Mouse (Mus musculus) cerebellum, postnatal 4 days (tissue): ENCODE measurements at regions not wholly inside any gene's neighbourhood (a gene's known extent, or its start where the extent isn't known, plus 50 kb on each side); places are given as distances from the start of the nearest gene placed in this dataset.

ENCODE experiments used
- DNase-seq, 2 experiments: peaks; one replicate each; pipeline ENCODE4 v3.0.0; 2022; ENCODE audit warnings: low spot score in 2 of 2, mixed read lengths in 1 of 2

GRCm38 (mm10) chr3:132237344-132237743 lies 152.3 kb downstream of the Dkk2 start:
- DNase-seq: no peak

- DNase-seq: no peak
Observed at GRCm38 (mm10) chr3:132257834-132258233, 172.7 kb downstream of the Dkk2 start.

- no peak for DNase-seq
Observed at GRCm38 (mm10) chr3:132269641-132270040, 184.5 kb downstream of the Dkk2 start.

GRCm38 (mm10) chr3:132274786-132275185 lies 189.7 kb downstream of the Dkk2 start:
- peak in 1 of 2 experiments; percentile 34 for DNase-seq

DNA sequence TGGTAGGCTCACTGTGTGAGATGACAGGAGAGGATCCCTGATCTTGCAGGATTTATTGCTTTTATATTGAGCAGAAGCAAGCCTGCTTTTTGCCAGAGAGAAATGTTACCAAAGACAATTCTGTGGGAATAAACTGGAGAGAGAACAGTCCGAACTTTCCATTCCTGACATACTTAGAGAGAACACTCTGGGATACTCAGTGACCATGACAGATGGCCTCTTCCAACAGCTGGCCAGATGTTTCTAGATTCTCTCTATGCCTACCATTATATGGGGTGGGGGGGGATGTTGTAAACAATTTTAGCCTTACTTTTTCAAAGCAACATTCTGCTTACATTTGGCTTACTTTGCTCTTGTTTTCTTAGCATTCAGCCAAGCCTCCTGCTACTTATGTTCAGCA lies 192.7 kb downstream of the Dkk2 start:
- no peak for DNase-seq

DNA sequence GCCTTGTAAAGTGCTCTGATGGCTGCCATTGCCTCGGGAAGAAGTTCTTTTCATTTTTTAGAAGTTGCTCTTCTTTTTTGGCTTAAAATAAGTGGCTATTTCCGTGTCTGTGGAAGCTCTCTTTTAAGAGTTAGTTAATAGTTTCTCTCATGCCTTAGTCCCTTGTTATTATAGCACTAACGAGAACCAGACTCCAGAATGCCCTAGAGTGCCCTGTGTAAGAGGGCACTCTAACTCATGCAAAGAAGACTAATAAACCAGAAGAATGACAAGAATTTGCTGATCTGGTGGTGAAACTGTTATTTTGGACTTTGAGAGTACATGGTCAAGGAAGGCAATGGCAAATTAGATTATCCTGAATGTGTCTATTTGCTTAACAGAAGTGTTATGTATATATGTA lies 202.6 kb downstream of the Dkk2 start:
- no peak for DNase-seq

- no peak for DNase-seq
Observed at GRCm38 (mm10) chr3:132326961-132327360, 241.9 kb downstream of the Dkk2 start.

DNA sequence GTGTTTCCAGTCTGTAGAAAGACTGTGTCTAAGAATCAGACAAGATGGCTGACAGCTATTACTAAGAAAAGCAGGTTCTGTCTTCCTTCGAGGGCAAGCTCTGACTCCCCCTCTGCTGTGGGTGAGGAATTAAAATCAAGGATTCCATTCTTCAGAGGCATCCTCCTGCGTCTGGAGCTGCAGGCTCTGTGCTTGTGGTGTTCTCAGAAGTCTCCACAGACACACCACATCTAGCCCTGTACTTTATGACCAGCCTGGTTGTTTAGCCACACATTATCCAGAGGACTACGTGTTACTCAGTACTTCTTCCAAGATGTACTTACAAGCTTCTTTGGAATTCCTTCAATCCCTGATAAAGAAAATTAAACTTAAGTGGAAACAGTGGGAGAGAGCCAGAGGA lies 258.5 kb downstream of the Dkk2 start:
- no peak for DNase-seq

DNA sequence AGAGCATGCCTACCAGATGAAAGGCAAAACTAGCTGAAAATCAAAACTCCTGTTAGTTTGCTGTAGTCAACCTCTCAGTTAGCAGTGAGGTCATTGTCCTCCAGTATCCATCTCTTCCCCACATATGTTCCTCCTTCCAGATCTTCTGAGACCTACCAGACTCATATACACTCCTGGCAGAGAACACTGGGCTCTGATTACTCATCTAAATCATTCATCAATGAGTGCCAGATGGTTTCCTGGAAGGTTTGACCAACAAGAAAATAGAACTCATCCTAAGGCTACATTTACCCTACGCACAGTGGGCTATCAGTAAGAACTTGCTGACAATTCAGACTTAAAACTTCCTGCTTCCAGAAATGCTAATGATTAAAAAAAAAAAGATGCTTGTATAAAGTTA lies 260.8 kb downstream of the Dkk2 start:
- no peak for DNase-seq

DNA sequence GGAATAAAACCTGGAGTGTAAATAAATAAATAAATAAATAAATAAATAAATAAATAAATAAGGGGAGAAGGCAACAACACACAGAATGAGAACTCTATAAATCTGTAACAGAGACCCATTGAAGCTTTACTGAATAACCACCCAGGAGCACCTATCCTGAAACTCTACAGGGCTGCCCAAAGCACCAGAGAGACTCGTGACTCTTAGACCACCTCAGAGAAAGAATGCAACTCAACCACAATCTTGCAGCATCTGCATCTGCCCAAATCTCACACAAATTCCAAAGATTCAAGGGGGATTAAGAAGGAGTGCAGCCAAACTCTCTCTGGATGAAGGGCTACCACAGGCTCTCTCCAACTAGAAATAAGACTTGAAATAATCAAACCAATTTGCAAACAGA lies 264.5 kb downstream of the Dkk2 start:
- DNase-seq: no peak

- no peak for DNase-seq
Observed at GRCm38 (mm10) chr3:132353204-132353603, 268.1 kb downstream of the Dkk2 start.

DNA sequence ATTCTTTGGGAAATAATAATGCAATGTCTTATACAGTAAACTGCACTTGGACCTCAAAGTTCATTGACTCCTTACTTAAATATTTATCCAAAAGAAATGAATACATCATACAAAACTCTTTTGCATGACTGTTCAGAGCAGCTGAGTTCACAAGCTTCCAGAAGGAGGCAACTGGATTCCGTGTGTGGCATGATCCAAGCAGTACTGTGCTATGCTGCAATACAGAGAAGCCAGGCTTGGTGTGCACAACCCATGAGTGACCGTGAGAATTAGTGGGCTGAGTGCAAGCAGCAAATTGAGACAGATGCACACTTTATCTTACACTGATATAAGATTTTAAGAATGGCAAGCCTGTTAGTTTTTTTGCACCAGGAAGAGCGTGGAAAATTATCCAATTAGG lies 270.0 kb upstream of the Gimd1 start:
- DNase-seq: no peak

DNA sequence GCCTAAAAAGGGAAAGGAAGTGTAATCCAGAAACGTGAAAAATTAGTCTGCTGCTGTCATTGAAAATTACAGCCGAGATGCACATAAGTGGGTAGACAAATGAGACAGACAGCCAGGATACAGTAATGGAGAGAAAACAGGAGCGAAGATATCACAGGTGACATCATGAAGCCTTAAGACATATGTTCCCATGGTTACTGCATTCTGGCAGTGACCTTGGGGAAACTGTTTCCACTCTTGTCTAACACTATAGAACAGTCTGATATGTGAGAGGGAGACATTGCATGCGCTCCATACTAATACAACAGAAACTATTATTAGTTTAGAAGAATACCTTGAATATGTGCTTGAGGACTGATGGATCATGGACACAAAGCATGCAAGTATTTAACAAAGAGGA lies 254.0 kb upstream of the Gimd1 start:
- no peak for DNase-seq

- DNase-seq: no peak
Observed at GRCm38 (mm10) chr3:132417742-132418141, 211.9 kb upstream of the Gimd1 start.

GRCm38 (mm10) chr3:132425819-132426671 lies 203.6 kb upstream of the Gimd1 start:
- DNase-seq: no peak

GRCm38 (mm10) chr3:132427244-132427643 lies 202.4 kb upstream of the Gimd1 start:
- no peak for DNase-seq

DNA sequence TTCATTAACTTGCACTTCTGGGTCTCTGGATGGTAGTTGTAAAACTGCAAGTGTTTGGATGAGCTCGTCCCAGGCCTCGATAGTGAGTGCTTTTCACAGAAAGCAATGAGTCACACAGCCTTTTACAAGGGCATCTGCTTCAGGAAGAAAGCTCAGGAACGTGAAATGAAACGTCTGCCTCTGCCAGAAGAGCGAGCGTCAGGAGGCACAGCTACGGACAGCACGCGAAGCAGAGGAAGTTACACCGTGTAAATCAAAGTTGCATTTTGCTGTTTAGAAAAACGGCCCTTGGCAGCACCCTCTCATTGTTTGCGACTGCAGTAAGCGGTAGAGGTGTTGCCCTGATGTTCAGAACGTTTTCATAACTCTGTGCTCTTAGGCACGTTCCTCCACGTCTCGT lies 201.5 kb upstream of the Gimd1 start:
- DNase-seq: no peak

DNA sequence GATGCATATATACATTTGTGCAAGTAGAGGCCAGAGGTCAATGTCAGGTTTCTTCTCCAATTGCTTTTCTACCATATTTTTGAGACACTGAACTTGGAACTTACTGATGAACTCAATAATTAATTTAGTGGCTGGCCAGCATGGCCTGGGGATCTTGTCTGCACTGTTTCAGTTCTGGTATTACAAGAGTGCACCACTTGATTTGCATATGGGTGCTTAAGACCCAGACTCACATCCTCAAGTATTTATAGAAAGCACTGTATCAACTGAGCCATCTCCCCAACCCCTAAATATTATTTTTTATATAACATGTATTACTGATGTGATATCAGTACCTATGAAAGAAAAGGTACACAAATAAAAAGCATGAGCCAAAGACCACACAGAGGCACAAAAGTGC lies 197.8 kb upstream of the Gimd1 start:
- DNase-seq: no peak

DNA sequence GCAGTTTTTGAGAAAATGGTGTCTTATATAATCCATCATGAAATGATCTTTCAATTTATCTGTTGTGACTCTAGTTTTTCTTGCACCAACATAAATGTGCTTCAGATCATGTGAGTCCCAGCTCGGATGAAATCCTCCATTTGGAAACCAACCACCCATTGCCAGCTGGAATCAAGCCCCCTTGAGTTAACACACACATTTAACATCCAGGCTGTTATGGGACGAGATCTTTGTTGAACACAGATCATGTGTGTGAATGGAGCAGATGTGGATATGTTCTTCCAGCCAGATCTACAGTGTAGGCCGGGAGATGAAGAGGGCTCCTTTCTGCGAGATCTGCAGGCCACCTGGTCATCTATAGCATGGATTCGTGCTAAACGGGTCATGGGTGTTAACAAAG lies 188.4 kb upstream of the Gimd1 start:
- no peak for DNase-seq

GRCm38 (mm10) chr3:132453927-132454326 lies 175.7 kb upstream of the Gimd1 start:
- no peak for DNase-seq

GRCm38 (mm10) chr3:132462348-132462959 lies 167.2 kb upstream of the Gimd1 start:
- DNase-seq: no peak

- DNase-seq: no peak
Observed at GRCm38 (mm10) chr3:132471070-132471469, 158.6 kb upstream of the Gimd1 start.

DNA sequence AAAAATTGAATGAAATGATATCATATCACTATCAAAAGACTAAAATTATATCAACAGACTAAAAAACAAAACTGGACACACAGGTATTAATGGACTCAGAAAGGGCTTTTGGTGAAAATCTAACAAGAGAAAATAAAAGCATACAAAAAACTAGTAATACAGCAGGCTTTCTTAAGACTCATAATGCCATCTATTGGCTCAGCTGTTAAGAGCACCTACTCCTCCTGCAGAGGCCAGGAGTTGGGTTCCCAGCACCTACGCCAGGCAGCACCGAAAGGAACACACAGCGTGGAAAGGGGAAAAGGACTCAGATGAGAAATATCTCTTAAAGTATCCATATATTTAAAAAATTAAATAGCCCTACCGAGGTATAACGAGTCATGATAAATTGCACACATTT lies 151.9 kb upstream of the Gimd1 start:
- DNase-seq: no peak
